Mouse (Mus musculus) layer of hippocampus, adult 8-10 months (tissue): ENCODE results near the gene Cfd. TPM values are rescaled to one million over a fixed set of nuclear protein-coding genes. Genes with fewer than 3 reads are reported as not detected.

ENCODE experiments used
- DNase-seq, 2 experiments: peaks; one replicate each; pipeline ENCODE4 v3.0.0; 2022; ENCODE audit warnings: low spot score in 2 of 2
- total RNA-seq, 4 experiments: library from RNA; stranded (reverse); gene quantifications; 2 replicates each; pipeline ENCODE4 v1.2.4; 2022

The Cfd gene
- total RNA-seq = under 1 TPM in 1 of 4 experiments, not detected in 3; 0.39 TPM

GRCm38 (mm10) chr10:79890670-79891069 lies at the start of gene Cfd:
Gene Cfd (plus strand): TSS chr10:79890853.
- no peak for DNase-seq

- no peak for DNase-seq
These were observed 48.3 kb upstream of the Cfd start for GRCm38 (mm10) chr10:79842322-79842721.

- DNase-seq = no peak
These were observed 47.2 kb upstream of the Cfd start for GRCm38 (mm10) chr10:79843476-79843875.

GRCm38 (mm10) chr10:79846553-79846952 lies 44.1 kb upstream of the Cfd start:
- no peak for DNase-seq

- DNase-seq = no peak
These were observed 40.6 kb upstream of the Cfd start for GRCm38 (mm10) chr10:79849941-79850628.

- DNase-seq = no peak
These were observed 39.0 kb upstream of the Cfd start for GRCm38 (mm10) chr10:79851653-79852052.

GRCm38 (mm10) chr10:79852107-79852789 lies 38.4 kb upstream of the Cfd start:
- no peak for DNase-seq

GRCm38 (mm10) chr10:79852827-79853226 lies 37.8 kb upstream of the Cfd start:
- DNase-seq = no peak

GRCm38 (mm10) chr10:79853392-79853791 lies 37.3 kb upstream of the Cfd start:
- peak; percentile 85 for DNase-seq

GRCm38 (mm10) chr10:79853860-79854795 lies 36.5 kb upstream of the Cfd start, which contains the start of gene Ptbp1:
Gene Ptbp1 (plus strand): TSS chr10:79854427.
- peak; percentile 99 to 100 for DNase-seq

- DNase-seq = no peak
These were observed 35.7 kb upstream of the Cfd start for GRCm38 (mm10) chr10:79854801-79855541.

- DNase-seq = no peak
These were observed 35.0 kb upstream of the Cfd start for GRCm38 (mm10) chr10:79855558-79856184.

GRCm38 (mm10) chr10:79856280-79856679 lies 34.4 kb upstream of the Cfd start:
- DNase-seq = no peak

- DNase-seq = no peak
These were observed 33.8 kb upstream of the Cfd start for GRCm38 (mm10) chr10:79856704-79857451.

GRCm38 (mm10) chr10:79857452-79857811 lies 33.2 kb upstream of the Cfd start:
- no peak for DNase-seq

GRCm38 (mm10) chr10:79857894-79858293 lies 32.8 kb upstream of the Cfd start:
- no peak for DNase-seq

- DNase-seq = peak; percentile 69 to 73
These were observed 32.1 kb upstream of the Cfd start for GRCm38 (mm10) chr10:79858416-79859074.

- DNase-seq = no peak
These were observed 31.5 kb upstream of the Cfd start for GRCm38 (mm10) chr10:79859116-79859515.
